Mouse (Mus musculus) lung, postnatal 0 days (tissue): ENCODE measurements around the gene Bend5.
A peak's percentile ranks its signal among the peaks of the same experiment; 100 is the strongest.

Experiments
- CTCF ChIP-seq: IDR thresholded peaks from 2 replicates; pipeline ENCODE4 v1.5.1; 2016; ENCODE audit warnings: antibody characterized with exemption, mild to moderate bottlenecking
- EP300 ChIP-seq: IDR thresholded peaks from 2 replicates; pipeline ENCODE4 v1.6.1; 2016; ENCODE audit warnings: antibody characterized with exemption, mild to moderate bottlenecking, control low read depth

DNA sequence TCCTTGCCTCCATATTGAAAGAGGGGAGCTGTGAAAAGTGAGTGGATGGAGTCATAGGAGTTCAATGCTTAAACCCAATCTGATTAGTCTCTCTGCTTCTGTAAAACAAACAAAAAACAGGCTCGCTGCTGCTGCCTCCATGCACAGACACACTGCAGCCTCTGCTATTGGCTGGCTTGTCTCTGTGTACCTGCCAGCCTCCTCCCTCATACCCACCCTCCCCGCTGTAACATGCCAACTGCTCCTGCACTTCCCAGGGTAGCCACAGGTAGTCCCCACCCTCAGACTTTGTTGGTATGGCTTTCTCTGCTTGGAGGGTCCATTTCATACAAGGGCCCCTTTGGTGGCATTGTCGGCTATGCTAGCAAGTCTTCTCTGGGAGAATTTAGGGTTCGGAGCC lies 62.7 kb downstream of the Bend5 start:
- peak; percentile 12; the same call in 1 of the 2 replicates for TF ChIP-seq CTCF
- no peak for TF ChIP-seq EP300
